Mouse (Mus musculus): ENCODE results near the gene Slc25a17. TPM values are rescaled to one million over a fixed set of nuclear protein-coding genes. Genes with fewer than 3 reads are reported as not detected.

Slc25a17 gene
- polyA plus RNA-seq, 3 experiments from 2014 or later: 94.4 to 105 (median 99.3) TPM

- ATAC-seq: no peak
These were observed 60.0 kb downstream of the Slc25a17 start for GRCm38 (mm10) chr15:81300520-81301069.

GRCm38 (mm10) chr15:81299549-81299948, 61.1 kb downstream of the Slc25a17 start:
- ATAC-seq: no peak

GRCm38 (mm10) chr15:81298213-81298612, 62.4 kb downstream of the Slc25a17 start:
- ATAC-seq: no peak

- ATAC-seq: no peak
These were observed 63.1 kb downstream of the Slc25a17 start for GRCm38 (mm10) chr15:81297543-81297942.

GRCm38 (mm10) chr15:81294897-81295296, 65.7 kb downstream of the Slc25a17 start:
- ATAC-seq: no peak

GRCm38 (mm10) chr15:81294386-81294785, 66.2 kb downstream of the Slc25a17 start:
- ATAC-seq: no peak

- no peak for ATAC-seq
These were observed 69.9 kb downstream of the Slc25a17 start for GRCm38 (mm10) chr15:81290747-81291146.

GRCm38 (mm10) chr15:81290230-81290629, 70.4 kb downstream of the Slc25a17 start:
- no peak for ATAC-seq

GRCm38 (mm10) chr15:81284121-81284734, 76.4 kb downstream of the Slc25a17 start:
- no peak for ATAC-seq

GRCm38 (mm10) chr15:81278699-81279098, 81.9 kb downstream of the Slc25a17 start:
- ATAC-seq: no peak

GRCm38 (mm10) chr15:81277928-81278327, 82.7 kb downstream of the Slc25a17 start:
- no peak for ATAC-seq

- no peak for ATAC-seq
These were observed 87.3 kb downstream of the Slc25a17 start for GRCm38 (mm10) chr15:81273361-81273760.

GRCm38 (mm10) chr15:81272305-81273053, 88.1 kb downstream of the Slc25a17 start:
- ATAC-seq: no peak

Other genes with a start within 250 kb of the Slc25a17 start
- gene Mrtfa, start 170.1 kb downstream of the Slc25a17 start, polyA plus RNA-seq (2017; shearing (Covaris generic)): 10 to 100 TPM; 47.3 to 66.5 (median 48.1) TPM
- not detected for gene Mchr1, start 125.3 kb downstream of the Slc25a17 start, polyA plus RNA-seq (2017; shearing (Covaris generic))
- 100 to 1,000 TPM; 170 to 193 (median 179) TPM for gene St13, start 39.3 kb upstream of the Slc25a17 start, polyA plus RNA-seq (2017; shearing (Covaris generic))
- gene Xpnpep3, start 39.3 kb upstream of the Slc25a17 start, polyA plus RNA-seq (2017; shearing (Covaris generic)): 1 to 10 TPM; 6.8 to 8.8 (median 8.2) TPM
- 1 to 10 TPM; 2.1 to 3.2 (median 2.2) TPM for gene Dnajb7, start 47.5 kb upstream of the Slc25a17 start, polyA plus RNA-seq (2017; shearing (Covaris generic))
- gene Rbx1, start 105.5 kb upstream of the Slc25a17 start, polyA plus RNA-seq (2017; shearing (Covaris generic)): 100 to 1,000 TPM; 313 to 388 (median 382) TPM
- 10 to 100 TPM; 16.1 to 20.2 (median 16.7) TPM for gene Ep300, start 224.5 kb upstream of the Slc25a17 start, polyA plus RNA-seq (2017; shearing (Covaris generic))